Mouse (Mus musculus): Measurements from ENCODE around the gene Hist1h2bl.

Gene Hist1h2bl

DNA sequence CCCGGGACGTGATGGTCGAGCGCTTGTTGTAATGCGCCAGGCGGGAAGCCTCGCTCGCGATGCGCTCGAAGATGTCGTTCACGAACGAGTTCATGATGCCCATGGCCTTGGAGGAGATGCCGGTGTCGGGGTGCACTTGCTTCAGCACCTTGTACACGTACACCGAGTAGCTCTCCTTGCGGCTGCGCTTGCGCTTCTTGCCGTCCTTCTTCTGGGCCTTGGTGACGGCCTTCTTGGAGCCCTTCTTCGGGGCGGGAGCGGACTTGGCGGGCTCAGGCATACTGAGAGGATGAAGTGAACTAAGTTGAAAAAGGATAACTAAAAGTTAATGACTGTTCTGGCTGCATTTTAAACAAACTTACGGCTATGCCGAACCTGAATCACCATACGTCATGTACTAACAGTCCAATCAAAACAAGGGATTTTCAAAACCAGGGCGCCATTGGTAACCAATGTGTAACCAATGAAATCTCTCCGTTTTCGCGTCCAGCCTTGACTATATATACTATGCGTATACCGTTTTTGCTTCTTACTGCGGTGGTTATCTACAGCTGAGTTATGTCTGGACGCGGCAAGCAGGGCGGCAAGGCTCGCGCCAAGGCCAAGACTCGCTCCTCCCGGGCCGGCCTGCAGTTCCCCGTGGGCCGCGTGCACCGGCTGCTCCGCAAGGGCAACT is at the start of gene Hist1h2bl, which contains the start of gene Hist1h2ai:
Hist1h2bl (minus strand) TSS at position 280 of the 676 bp plus-strand sequence.
Hist1h2ai (plus strand) TSS at position 559 of the 676 bp plus-strand sequence.
- peak; percentile 82 to 85 for DNase-seq

- DNase-seq, result no peak
Observed at GRCm38 (mm10) chr13:21755707-21756106, 39.8 kb upstream of the Hist1h2bl start.

GRCm38 (mm10) chr13:21754294-21755001 is 38.5 kb upstream of the Hist1h2bl start:
- peak in 1 of 2 experiments; percentile 56 for DNase-seq

- peak; percentile 65 to 72 for DNase-seq
Observed at GRCm38 (mm10) chr13:21753524-21754285, 37.8 kb upstream of the Hist1h2bl start, which contains the start of the genes Hist1h2ak and Hist1h2bn. Gene Hist1h2ak (minus strand): TSS chr13:21753827. Gene Hist1h2bn (plus strand): TSS chr13:21754123.

GRCm38 (mm10) chr13:21753051-21753523 is 37.1 kb upstream of the Hist1h2bl start:
- DNase-seq, result no peak

GRCm38 (mm10) chr13:21752356-21752755 is 36.4 kb upstream of the Hist1h2bl start:
- DNase-seq, result no peak

DNA sequence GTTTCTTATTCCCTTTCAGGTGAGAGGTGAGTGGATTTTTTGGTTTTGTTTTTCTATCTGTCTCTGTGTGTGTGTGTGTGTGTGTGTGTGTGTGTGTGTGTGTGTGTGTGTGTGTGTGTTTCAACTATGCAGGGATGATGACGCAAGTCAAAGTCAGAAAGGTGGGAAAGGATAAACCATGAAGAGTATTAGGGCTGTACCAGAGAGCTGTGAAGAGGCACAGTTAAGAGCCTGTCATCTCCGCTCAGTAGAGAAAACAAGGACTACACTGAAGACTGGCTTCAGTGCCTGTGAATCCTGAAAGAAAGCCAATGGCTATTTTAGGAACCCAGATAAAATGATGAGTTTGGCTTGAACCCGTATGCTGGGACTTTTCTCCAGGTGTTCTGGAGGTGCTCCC is 35.9 kb upstream of the Hist1h2bl start:
- DNase-seq, result no peak

GRCm38 (mm10) chr13:21751417-21751816 is 35.5 kb upstream of the Hist1h2bl start:
- no peak for DNase-seq

DNA sequence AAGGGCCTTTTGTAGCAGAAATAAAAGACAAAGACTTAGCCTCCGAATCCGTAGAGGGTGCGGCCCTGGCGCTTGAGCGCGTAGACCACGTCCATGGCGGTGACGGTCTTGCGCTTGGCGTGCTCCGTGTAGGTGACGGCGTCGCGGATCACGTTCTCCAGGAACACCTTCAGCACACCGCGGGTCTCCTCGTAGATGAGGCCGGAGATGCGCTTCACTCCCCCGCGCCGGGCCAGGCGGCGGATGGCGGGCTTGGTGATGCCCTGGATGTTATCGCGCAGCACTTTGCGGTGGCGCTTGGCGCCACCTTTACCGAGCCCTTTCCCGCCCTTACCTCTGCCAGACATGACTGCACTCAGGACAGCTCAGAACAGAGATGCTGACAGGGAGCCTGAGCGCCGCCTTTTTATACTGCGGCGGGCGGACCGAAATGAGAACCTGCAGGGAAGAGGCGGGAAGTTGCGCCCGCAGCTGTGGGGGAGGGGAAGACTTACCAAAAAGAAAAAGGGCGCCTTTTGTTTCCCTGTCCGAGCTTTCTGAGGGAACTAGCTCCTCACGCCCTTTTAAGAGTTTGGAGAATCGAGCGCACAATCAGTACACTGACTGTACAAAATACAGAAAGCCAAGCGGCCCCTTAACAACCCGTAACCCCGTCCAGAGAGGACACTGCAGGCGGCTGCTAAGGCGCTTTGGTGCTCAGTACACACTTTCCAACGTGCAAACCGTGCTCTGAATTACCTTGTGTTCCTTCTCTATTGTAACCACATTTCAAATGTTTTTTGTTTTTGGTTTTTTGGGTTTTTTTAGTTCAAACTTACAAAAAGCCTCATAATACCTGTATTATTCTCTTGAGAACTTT is 34.4 kb upstream of the Hist1h2bl start, which contains the start of gene Hist1h4k:
Hist1h4k (minus strand) TSS at position 347 of the 859 bp plus-strand sequence.
- DNase-seq, result peak; percentile 94

GRCm38 (mm10) chr13:21749387-21750158 is 33.6 kb upstream of the Hist1h2bl start:
- no peak for DNase-seq

DNA sequence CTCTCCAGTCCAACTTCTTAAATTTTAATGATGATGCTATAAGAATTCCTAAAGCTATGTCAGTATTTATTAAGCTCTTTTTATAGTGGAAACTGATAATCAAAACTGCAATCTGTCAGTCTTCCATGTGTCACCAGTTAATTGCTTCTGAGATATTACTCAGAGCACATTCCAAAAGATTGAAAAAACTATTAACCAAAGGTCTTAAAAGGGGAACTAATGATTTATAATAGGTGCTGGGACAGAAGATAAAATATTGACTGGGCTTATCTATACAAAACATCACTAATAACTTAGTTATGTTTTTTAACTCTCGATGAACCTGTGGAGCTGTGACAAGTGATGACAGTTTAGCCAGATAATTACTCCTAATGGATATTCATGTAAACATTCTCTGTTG is 29.1 kb upstream of the Hist1h2bl start:
- no peak for DNase-seq

DNA sequence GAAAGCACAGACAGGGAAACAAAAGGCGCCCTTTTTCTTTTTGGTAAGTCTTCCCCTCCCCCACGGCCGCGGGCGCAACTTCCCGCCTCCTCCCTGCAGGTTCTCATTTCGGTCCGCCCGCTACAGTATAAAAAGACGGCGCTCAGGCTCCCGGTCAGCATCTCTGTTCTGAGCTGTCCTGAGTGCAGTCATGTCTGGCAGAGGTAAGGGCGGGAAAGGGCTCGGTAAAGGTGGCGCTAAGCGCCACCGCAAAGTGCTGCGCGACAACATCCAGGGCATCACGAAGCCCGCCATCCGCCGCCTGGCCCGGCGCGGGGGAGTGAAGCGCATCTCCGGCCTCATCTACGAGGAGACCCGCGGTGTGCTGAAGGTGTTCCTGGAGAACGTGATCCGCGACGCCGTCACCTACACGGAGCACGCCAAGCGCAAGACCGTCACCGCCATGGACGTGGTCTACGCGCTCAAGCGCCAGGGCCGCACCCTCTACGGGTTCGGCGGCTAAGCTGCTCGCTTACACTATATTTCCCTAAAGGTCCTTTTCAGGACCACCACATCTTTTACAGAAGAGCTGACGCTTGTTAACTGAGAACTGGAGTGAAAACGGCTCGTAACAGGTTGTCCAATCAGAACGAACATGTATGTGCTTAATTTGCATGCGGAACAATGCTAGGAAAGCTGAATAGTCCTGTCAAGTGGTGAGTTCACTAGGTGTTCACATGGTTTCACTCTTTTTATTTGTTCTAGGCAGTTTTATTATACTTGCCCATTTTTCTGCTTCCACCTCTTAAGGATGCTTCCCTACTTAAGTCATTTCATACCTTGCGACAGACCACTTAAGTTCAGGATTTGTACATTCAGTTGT is 19.2 kb upstream of the Hist1h2bl start, which contains the start of gene Hist1h4j:
Hist1h4j (plus strand) TSS at position 159 of the 862 bp plus-strand sequence.
- DNase-seq, result peak; percentile 85 to 86

GRCm38 (mm10) chr13:21734010-21734905 is 18.3 kb upstream of the Hist1h2bl start:
- DNase-seq, result peak; percentile 68 to 88

GRCm38 (mm10) chr13:21733466-21733865 is 17.5 kb upstream of the Hist1h2bl start:
- DNase-seq, result no peak

DNA sequence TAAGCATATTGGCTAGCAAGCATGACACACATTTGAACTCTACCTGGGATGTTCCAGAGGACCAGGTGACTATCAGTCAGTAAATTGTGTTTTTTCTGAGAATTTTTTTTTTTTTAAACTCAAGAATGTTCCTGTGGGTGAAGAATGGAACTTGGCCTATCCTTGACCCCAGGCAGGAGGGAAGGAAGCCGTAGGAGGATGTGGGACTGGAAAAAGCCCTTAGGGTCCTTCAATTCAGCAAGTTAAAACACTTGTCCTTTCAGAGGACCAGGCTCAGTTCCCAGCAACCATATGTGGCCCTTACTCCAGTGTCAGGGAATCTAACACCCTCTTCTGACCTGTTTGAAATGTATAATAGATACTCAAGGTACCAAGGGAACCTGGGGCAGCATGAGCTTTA is 13.6 kb upstream of the Hist1h2bl start:
- no peak for DNase-seq

GRCm38 (mm10) chr13:21727948-21728572 is 12.1 kb upstream of the Hist1h2bl start:
- no peak for DNase-seq

DNA sequence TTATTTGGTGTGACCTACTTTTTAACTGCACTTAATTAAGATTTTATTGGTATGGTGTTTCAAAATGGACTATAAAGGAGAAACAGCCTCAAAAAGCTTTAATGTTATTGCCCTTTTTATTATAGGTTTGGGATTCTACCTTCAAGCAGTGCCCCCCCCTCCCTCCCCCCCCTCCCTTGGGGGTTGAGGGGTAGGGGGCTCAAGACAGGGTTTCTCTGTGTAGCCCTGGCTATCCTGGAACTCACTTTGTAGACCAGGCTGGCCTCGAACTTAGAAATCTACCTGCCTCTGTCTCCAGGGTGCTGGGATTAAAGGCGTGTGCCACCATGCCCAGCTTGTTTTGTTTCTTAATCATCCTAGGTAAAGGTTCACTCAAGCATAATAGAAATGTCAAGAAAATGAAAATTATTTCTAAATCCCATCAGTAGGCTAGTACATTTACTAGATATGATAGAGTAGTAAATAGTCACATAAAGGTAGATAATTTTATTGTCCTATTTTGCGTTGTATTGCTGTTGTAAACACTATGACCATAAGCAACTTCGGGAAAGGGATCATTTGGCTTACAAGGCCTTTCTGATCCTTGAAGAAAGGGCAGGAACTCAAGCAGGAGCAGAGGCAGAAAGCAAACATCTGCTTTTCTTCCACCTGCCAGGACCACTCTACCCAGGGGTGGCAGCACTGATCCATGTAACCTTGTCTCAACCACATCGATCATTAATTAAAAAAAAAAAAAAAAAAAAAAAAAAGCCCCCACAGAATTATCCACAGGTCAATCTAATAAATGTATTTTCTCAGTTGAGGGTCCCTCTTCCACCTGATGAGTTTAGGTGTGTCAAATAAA is 7.3 kb upstream of the Hist1h2bl start:
- no peak for DNase-seq

Data from lung, postnatal 4 days (tissue).